In genomic region chr7:68228491-68228890, GRCm38 (mm10) we compare ENCODE assay signal across 29 mouse cellular contexts. TPM values are rescaled to one million over a fixed set of nuclear protein-coding genes. Genes with fewer than 3 reads are reported as not detected.
A peak's percentile ranks its signal among the peaks of the same experiment; 100 is the strongest.
DNase-seq lines count a peak whose midpoint lies in the region; ATAC-seq lines count a peak whose summit lies in the region.
"Had no signal": no experiment of that assay in that cellular context is flagged by ENCODE, and none has a peak within 500 bp of the region (broad histone marks: within the 10 kb centered on the region; RNA-seq: fewer than 3 reads in every experiment).

No protein-coding gene starts in this region.

- no peaks in the 10 kb centered on the region for H3K27me3 ChIP-seq in forebrain, embryonic 10.5 days (ENCODE audit: poor library complexity, severe bottlenecking)
- no peaks in the 10 kb centered on the region for H3K27me3 ChIP-seq in forebrain, embryonic 11.5 days (ENCODE audit: control insufficient read depth, insufficient read depth, low read length)
- H3K27me3 ChIP-seq in midbrain, embryonic 13.5 days, result no peaks in the 10 kb centered on the region
- H3K27me3 ChIP-seq in midbrain, embryonic 11.5 days (ENCODE audit: control insufficient read depth, insufficient read depth, low read length), result no peaks in the 10 kb centered on the region
- H3K27me3 ChIP-seq in forebrain, embryonic 13.5 days, result no peaks in the 10 kb centered on the region
- H3K27me3 ChIP-seq in limb, embryonic 12.5 days, result no peaks in the 10 kb centered on the region
- H3K27me3 ChIP-seq: intestine, embryonic 15.5 days; neural tube, embryonic 15.5 days; stomach, embryonic 15.5 days had no signal

- peaks cover 75% of the 10 kb centered on the region for H3K36me3 ChIP-seq in forebrain, embryonic 10.5 days (replicated peaks)
- no peaks in the 10 kb centered on the region; the same call in 1 of the 2 replicates for H3K36me3 ChIP-seq in forebrain, embryonic 11.5 days (ENCODE audit: control insufficient read depth, insufficient read depth, low read length)
- peaks cover 63% of the 10 kb centered on the region for H3K36me3 ChIP-seq in midbrain, embryonic 13.5 days
- peaks cover 7% of the 10 kb centered on the region; the same call in 1 of the 2 replicates for H3K36me3 ChIP-seq in midbrain, embryonic 11.5 days (ENCODE audit: control insufficient read depth, insufficient read depth, low read length)
- peaks cover 50% of the 10 kb centered on the region for H3K36me3 ChIP-seq in forebrain, embryonic 13.5 days (ENCODE audit: poor library complexity, severe bottlenecking)
- H3K36me3 ChIP-seq in limb, embryonic 12.5 days, result peaks cover 73% of the 10 kb centered on the region

- no peak; the same call in 1 of the 2 replicates for ATAC-seq in forebrain, embryonic 11.5 days (replicated peaks; ENCODE audit: low FRiP score)
- no peak for ATAC-seq in midbrain, embryonic 13.5 days
- no peak for ATAC-seq in midbrain, embryonic 11.5 days (ENCODE audit: low FRiP score)
- peak; percentile 34; the same call in 1 of the 2 replicates for ATAC-seq in forebrain, embryonic 13.5 days
- no peak for ATAC-seq in limb, embryonic 12.5 days (ENCODE audit: insufficient number of reproducible peaks, insufficient read depth, low FRiP score, low TSS enrichment, low read depth)
- ATAC-seq: activated CD4-positive, CD25-positive, alpha-beta regulatory T cell, adult 4 months; CD4-positive, CD25-positive, alpha-beta regulatory T cell, adult 4 months; intestine, embryonic 15.5 days had no signal

- no peak for DNase-seq in forebrain, embryonic 10.5 days (ENCODE audit: extremely low spot score, low spot score)
- DNase-seq in forebrain, embryonic 11.5 days (ENCODE audit: low spot score), result no peak
- DNase-seq in midbrain, embryonic 11.5 days (ENCODE audit: low spot score, missing footprints), result no peak
- DNase-seq in cerebellum, postnatal 25 days, result no peak
- DNase-seq in adrenal gland, adult 8-10 months, result no peak
- DNase-seq: adrenal gland, postnatal 14 days; cerebellum, adult 11-12 months; cerebellum, postnatal 36 days; gastrocnemius, postnatal 36 days; kidney, adult 9 months; kidney, postnatal 36 days; layer of hippocampus, adult 9-11 months; liver; lung, postnatal 14 days; right cerebral cortex, postnatal 25 days; thymus, adult 18-20 months had no signal

- no peak overlapping the region for H3K4me2 ChIP-seq in forebrain, embryonic 11.5 days (ENCODE audit: low read depth, low read length, severe bottlenecking)
- no peak overlapping the region for H3K4me2 ChIP-seq in midbrain, embryonic 13.5 days (replicated peaks)
- no peak overlapping the region for H3K4me2 ChIP-seq in midbrain, embryonic 11.5 days
- no peak overlapping the region for H3K4me2 ChIP-seq in forebrain, embryonic 13.5 days
- H3K4me2 ChIP-seq in limb, embryonic 12.5 days, result no peak overlapping the region
- H3K4me2 ChIP-seq: intestine, embryonic 15.5 days; neural tube, embryonic 15.5 days; stomach, embryonic 15.5 days had no signal

- peak overlapping the region; percentile 62 for H3K27ac ChIP-seq in forebrain, embryonic 10.5 days
- no peak overlapping the region for H3K27ac ChIP-seq in forebrain, embryonic 11.5 days (ENCODE audit: low read depth, low read length)
- H3K27ac ChIP-seq in midbrain, embryonic 13.5 days, result peak overlapping the region; percentile 35; the same call in 1 of the 2 replicates
- no peak overlapping the region for H3K27ac ChIP-seq in midbrain, embryonic 11.5 days (ENCODE audit: low read depth, low read length)
- peak overlapping the region; percentile 54 for H3K27ac ChIP-seq in forebrain, embryonic 13.5 days
- peak overlapping the region; percentile 32; the same call in 1 of the 2 replicates for H3K27ac ChIP-seq in limb, embryonic 12.5 days
- H3K27ac ChIP-seq: intestine, embryonic 15.5 days; neural tube, embryonic 15.5 days; stomach, embryonic 15.5 days had no signal

- H3K9ac ChIP-seq in forebrain, embryonic 11.5 days (ENCODE audit: low read length), result no peak overlapping the region
- no peak overlapping the region for H3K9ac ChIP-seq in midbrain, embryonic 13.5 days (replicated peaks)
- H3K9ac ChIP-seq in midbrain, embryonic 11.5 days (ENCODE audit: low read length), result no peak overlapping the region
- no peak overlapping the region for H3K9ac ChIP-seq in forebrain, embryonic 13.5 days
- no peak overlapping the region for H3K9ac ChIP-seq in limb, embryonic 12.5 days (replicated peaks)
- H3K9ac ChIP-seq: intestine, embryonic 15.5 days; neural tube, embryonic 15.5 days; stomach, embryonic 15.5 days had no signal

- H3K9me3 ChIP-seq in forebrain, embryonic 10.5 days, result no peaks in the 10 kb centered on the region
- no peaks in the 10 kb centered on the region for H3K9me3 ChIP-seq in forebrain, embryonic 11.5 days (ENCODE audit: control insufficient read depth, low read length)
- H3K9me3 ChIP-seq in midbrain, embryonic 13.5 days, result no peaks in the 10 kb centered on the region
- H3K9me3 ChIP-seq in midbrain, embryonic 11.5 days (ENCODE audit: control insufficient read depth, low read length), result no peaks in the 10 kb centered on the region
- H3K9me3 ChIP-seq in forebrain, embryonic 13.5 days (replicated peaks), result no peaks in the 10 kb centered on the region
- H3K9me3 ChIP-seq in limb, embryonic 12.5 days, result no peaks in the 10 kb centered on the region
- H3K9me3 ChIP-seq: G1E; intestine, embryonic 15.5 days; neural tube, embryonic 15.5 days; stomach, embryonic 15.5 days had no signal

- H3K4me3 ChIP-seq in forebrain, embryonic 10.5 days, result no peak overlapping the region
- no peak overlapping the region for H3K4me3 ChIP-seq in forebrain, embryonic 11.5 days (ENCODE audit: low read depth, low read length)
- no peak overlapping the region for H3K4me3 ChIP-seq in midbrain, embryonic 13.5 days (replicated peaks)
- no peak overlapping the region for H3K4me3 ChIP-seq in midbrain, embryonic 11.5 days (ENCODE audit: low read depth, low read length)
- H3K4me3 ChIP-seq in forebrain, embryonic 13.5 days, result no peak overlapping the region
- no peak overlapping the region for H3K4me3 ChIP-seq in limb, embryonic 12.5 days (replicated peaks)
- H3K4me3 ChIP-seq: intestine, embryonic 15.5 days; neural tube, embryonic 15.5 days; stomach, embryonic 15.5 days had no signal

- peaks cover 23% of the 10 kb centered on the region for H3K4me1 ChIP-seq in forebrain, embryonic 10.5 days
- H3K4me1 ChIP-seq in forebrain, embryonic 11.5 days (replicated peaks; ENCODE audit: control insufficient read depth, insufficient read depth, low read length), result 0 out of 2 replicates have a peak, but pooled peaks cover 3% of the 10 kb centered on the region
- H3K4me1 ChIP-seq in midbrain, embryonic 13.5 days (replicated peaks), result peaks cover 26% of the 10 kb centered on the region
- peaks cover 8% of the 10 kb centered on the region for H3K4me1 ChIP-seq in midbrain, embryonic 11.5 days (ENCODE audit: control insufficient read depth, insufficient read depth, low read length)
- peaks cover 27% of the 10 kb centered on the region for H3K4me1 ChIP-seq in forebrain, embryonic 13.5 days
- peaks cover 30% of the 10 kb centered on the region for H3K4me1 ChIP-seq in limb, embryonic 12.5 days (replicated peaks)
- H3K4me1 ChIP-seq: stomach, embryonic 15.5 days had no signal

- WGBS in forebrain, embryonic 10.5 days, result 42% methylated on average over 6 of the region's 6 CpGs
- 42% methylated on average over 6 of the region's 6 CpGs for WGBS in forebrain, embryonic 11.5 days
- 34% methylated on average over 6 of the region's 6 CpGs for WGBS in midbrain, embryonic 13.5 days
- WGBS in midbrain, embryonic 11.5 days, result 36% methylated on average over 6 of the region's 6 CpGs
- 42% methylated on average over 6 of the region's 6 CpGs for WGBS in forebrain, embryonic 13.5 days
- WGBS in limb, embryonic 12.5 days, result 31% methylated on average over 6 of the region's 6 CpGs

RNA-seq across cellular contexts. Expression of gene Pgpep1l, which starts 35.5 kb away (rescaled TPM):
- polyA plus RNA-seq in forebrain, embryonic 10.5 days (2016; fragmentation: Nextera tagmentation; extraction: Ambion mirVana), result 0.16 TPM in 1 of 2 replicates, not detected in the other
- not detected in 2 replicates for polyA plus RNA-seq in forebrain, embryonic 11.5 days (2014; fragmentation: Nextera tagmentation; extraction: Ambion mirVana)
- not detected in 2 replicates for polyA plus RNA-seq in midbrain, embryonic 13.5 days (2015; fragmentation: Nextera tagmentation; extraction: Ambion mirVana)
- polyA plus RNA-seq in midbrain, embryonic 11.5 days (2014; fragmentation: Nextera tagmentation; extraction: Ambion mirVana), result not detected in 2 replicates
- polyA plus RNA-seq in forebrain, embryonic 13.5 days (2015; fragmentation: Nextera tagmentation; extraction: Ambion mirVana), result not detected in 2 replicates
- polyA plus RNA-seq in limb, embryonic 12.5 days (2016; fragmentation: Nextera tagmentation; extraction: Ambion mirVana), result not detected in 2 replicates
- total RNA-seq in adrenal gland, adult 8-10 months (2022), result under 1 TPM in 1 of 4 experiments, not detected in 3; 0.59 TPM
- total RNA-seq: adrenal gland, postnatal 14 days; G1E; hematopoietic stem cell, adult 5-6 weeks; megakaryocyte-erythroid progenitor cell, adult 5-6 weeks had no signal
- polyA plus RNA-seq: embryonic facial prominence, embryonic 14.5 days; intestine, embryonic 15.5 days; liver, embryonic 16.5 days; neural tube, embryonic 15.5 days; stomach, embryonic 15.5 days had no signal

RNA-seq across cellular contexts. Expression of gene Fam169b, which starts 45.1 kb away (rescaled TPM):
- 0.12 and 0.38 TPM in 2 replicates for polyA plus RNA-seq in forebrain, embryonic 10.5 days (2016; fragmentation: Nextera tagmentation; extraction: Ambion mirVana)
- 0.19 and 0.39 TPM in 2 replicates for polyA plus RNA-seq in forebrain, embryonic 11.5 days (2014; fragmentation: Nextera tagmentation; extraction: Ambion mirVana)
- polyA plus RNA-seq in midbrain, embryonic 13.5 days (2015; fragmentation: Nextera tagmentation; extraction: Ambion mirVana), result 0.09 TPM in 1 of 2 replicates, not detected in the other
- 0.18 TPM in 1 of 2 replicates, not detected in the other for polyA plus RNA-seq in midbrain, embryonic 11.5 days (2014; fragmentation: Nextera tagmentation; extraction: Ambion mirVana)
- not detected in 2 replicates for polyA plus RNA-seq in forebrain, embryonic 13.5 days (2015; fragmentation: Nextera tagmentation; extraction: Ambion mirVana)
- polyA plus RNA-seq in limb, embryonic 12.5 days (2016; fragmentation: Nextera tagmentation; extraction: Ambion mirVana), result 1.6 and 1.8 TPM in 2 replicates
- total RNA-seq in adrenal gland, adult 8-10 months (2022), result under 1 TPM; 0.12 to 0.17 (median 0.15) TPM
- polyA plus RNA-seq: G1E had no signal

Comparison
In these comparisons a context has a peak if more than half of its experiments do, and no peak if none do; other contexts are left out.
1. H3K27ac ChIP-seq: peak in forebrain, embryonic 10.5 days (single experiment), midbrain, embryonic 13.5 days (single experiment), forebrain, embryonic 13.5 days (single experiment) and limb, embryonic 12.5 days (single experiment); none in forebrain, embryonic 11.5 days (single experiment) and midbrain, embryonic 11.5 days (single experiment).